Mouse (Mus musculus) cerebellum, adult (tissue): ENCODE results near the gene Smarca2.
"Not testable (repeated sequence)": the region's sequence is repeated elsewhere in the genome, so short reads cannot be mapped to it uniquely, and the experiment has no call there.

Experiments used
- ATAC-seq: cut with Nextera tagmentation; 2 replicates; pipeline ENCODE4 v1.9.2; 2017; ENCODE audit warnings: mild to moderate bottlenecking, moderate library complexity, mixed read lengths; ENCODE audit not compliant: insufficient number of reproducible peaks, low FRiP score, low TSS enrichment

Gene Smarca2

DNA sequence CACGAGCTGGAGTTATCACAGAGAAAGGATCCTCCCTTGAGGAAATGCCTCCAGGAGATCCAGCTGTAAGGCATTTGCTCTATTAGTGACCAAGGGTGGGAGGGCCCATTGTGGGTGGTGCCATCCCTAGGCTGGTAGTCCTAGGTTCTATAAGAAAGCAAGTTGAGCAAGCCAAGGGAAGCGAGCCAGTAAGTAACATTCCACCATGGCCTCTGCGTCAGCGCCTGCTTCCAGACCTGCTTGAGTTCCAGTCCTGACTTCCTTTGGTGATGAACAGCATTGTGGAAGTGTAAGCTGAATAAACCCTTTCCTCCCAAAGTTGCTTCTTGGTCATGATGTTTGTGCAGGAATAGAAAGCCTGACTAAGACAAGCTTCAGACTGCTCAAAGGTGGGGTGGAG is 140.2 kb downstream of the Smarca2 start:
- ATAC-seq = not testable (repeated sequence)

DNA sequence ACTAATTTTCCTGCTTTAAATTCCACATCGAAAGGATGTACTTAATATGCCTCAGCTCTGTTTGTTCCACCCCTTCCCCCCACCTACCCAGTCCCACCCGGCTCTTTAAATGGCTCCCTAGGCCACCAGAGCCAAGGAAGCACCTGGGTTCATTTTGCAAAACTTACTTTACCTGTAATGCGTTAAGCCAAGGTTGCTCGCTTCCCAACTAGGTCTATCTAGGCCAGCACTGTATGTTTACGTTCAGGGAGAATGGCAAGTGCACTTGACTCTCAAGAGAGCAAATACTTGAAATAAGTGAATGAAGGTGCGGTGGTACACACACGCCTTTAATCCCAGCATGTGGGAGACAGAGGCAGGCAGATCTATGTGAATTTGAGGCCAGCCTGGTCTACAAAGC is 140.7 kb downstream of the Smarca2 start:
- no peak for ATAC-seq

DNA sequence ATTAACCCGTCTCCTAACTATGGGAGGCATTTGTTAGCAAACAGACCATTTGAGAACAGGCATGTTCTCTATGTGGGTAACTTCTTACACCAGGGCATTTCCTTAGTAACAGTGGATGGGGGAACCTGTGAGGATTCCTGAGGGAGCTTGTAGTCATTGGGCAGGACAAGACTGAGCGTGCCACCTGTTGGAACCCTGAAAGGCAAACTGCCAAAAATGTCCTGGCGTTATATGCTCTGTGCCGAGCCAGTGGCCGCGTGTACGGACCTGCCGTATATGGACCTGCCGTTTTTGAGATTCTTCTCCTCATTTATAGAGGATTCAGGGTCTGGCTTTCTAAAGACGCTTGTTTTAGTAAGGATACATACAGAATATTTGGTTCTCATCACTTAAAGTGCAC is 141.4 kb downstream of the Smarca2 start:
- no peak for ATAC-seq

DNA sequence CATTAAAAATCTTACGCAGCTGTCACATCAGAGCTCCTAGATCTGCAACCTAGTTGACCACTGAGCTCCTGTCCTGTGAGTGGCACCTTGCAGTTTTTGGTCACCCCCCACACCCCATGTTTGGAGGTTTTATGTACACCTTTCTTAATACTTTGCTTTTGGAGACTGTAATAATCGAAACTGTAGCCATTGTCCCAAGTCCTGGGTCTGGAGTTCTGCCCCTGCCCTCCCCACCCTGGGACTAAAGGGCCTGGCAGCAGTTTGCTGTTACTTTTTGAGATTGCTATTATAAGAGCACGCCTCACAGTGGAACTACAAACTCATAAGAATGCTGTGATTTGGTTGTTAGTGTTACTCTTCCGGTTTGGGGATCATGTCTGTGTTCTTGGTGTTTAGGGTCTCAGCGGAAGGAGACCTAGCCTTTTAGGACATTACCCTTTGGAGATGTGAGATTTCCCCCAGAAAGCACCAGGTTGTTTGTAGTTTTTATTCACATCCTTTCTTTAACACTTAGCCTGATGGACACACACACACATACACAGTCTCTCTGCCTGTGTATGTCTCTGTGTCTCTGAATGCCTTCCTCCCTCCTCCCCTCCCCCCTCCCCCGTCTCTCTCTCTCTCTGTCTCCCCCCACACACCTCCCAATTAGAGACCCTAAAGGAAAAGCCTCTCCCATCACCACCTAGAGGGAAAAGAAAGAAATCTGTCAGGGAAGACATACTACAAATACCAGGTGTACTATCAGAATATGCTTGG is 142.0 kb downstream of the Smarca2 start:
- ATAC-seq = no peak

DNA sequence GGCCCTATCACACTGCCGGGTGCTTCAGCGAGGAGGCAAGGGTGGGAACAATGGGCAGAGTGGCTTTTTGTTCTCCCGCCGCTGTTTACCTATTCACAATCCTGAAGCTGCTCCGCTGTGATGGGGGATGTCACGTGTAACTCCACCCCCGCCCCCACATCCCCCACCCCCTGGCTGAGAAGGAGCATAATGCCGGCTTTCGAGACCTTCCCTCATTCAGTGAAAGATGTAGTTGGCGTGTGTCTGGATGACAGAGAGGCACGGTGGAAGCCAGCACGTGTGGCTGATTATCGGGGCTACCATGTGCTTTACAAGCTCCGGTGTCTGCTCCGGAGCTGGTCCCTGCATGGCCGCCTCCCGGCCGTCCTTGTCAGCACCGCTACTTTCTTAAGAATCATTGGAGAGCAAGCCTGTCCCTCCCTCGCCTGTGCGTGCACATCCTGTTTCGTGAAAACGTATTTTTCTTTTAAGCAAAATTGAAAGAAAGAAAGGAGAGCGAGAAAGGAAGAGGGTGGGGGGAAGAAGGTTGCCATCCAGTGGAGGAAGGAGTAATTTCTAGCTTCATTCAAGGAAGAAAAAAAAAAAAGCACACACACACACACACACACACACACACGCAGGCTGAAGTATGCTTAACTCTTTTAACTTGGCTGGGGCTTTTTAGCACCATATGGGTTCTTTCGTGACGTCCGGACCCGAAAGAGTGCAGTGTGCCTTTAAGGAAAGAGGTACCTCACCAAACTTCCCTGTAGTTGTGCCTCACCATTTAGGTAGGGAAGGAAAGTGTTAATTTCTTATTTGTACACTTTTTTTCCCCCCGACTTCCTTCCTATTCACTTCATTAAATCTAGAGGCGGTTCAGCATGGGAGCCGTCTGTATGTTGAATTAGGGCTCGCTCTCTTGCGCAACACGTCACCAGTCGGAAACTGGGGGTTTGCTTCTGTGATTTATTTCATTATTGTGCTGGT is 143.0 kb downstream of the Smarca2 start:
- peak; percentile 51 for ATAC-seq

DNA sequence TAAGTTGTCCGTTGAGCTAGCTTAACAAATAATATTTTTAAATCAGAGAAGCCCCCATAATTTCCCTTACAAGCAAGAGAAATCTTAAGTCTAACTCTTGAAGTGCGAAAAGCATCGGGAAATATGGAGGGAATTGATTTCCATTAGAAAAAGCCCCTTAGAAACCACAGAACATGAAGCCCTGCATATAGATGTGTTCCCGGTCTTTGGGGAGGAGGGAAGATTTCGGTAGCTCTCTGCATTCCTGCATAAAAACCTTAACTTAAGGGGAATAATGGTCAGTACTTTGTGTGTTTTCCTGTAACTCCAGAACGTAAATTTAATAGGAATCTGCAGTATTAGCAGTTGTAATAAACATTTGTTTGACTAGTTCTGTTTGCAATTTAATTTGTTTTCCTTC is 143.8 kb downstream of the Smarca2 start:
- no peak for ATAC-seq

DNA sequence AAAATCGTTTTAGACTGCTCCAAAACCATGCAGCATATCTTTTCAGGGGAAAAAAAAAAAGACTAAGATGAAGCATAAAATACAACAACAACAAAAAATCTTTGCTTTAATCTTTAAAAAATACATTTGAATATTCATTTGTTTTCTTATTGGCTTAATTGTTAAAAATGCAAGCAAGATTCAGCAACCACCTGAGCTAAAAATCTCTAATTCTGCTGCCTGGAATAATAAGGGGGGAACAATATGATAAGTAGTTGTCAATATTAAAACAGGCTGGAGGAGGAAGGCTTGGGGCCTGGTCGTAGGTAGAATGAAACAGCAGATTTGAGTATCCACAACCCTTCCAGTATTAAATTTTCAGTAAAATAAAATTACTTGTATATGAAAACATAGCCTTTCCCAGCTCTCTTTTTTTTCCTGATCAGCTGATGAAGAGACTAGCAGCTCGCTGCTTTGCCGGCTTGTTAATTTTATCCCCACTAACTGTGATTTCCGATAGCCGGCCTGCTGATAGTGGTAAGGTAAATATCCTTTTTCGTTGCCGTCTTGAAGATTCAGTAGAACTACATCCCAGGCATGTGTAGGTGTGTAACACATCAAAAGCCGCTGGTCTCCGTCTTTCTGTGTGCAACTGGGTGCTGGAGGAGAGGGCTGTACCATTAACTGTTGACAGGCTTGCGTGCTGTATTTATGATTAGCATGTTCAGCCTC is 144.7 kb downstream of the Smarca2 start:
- no peak for ATAC-seq

DNA sequence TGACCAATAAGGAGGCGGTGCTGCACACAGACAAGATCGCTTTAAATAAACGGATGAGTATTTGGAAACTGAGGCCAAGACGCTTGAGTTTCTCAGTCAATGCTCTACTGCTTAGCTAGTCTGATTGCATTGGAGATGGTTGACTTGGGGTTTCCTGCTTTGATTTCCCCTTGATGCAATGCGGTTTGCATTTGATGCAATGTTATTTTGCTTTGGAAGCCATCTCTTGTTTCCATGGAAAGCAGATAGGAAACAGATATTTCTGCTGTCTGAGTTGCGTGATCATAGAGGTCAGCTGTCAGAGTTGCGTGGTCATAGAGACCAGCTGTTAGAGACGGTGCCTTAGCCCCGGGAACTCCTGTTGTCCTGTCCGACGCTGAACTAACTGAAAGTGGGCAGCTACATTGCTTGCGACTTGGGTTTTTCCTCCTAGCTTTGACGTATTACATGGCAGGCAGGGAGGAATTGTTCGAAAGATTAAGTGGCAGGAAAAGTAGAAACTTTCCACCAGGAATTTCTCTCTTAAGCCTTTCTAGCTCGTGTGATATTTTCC is 147.8 kb downstream of the Smarca2 start:
- ATAC-seq = no peak

DNA sequence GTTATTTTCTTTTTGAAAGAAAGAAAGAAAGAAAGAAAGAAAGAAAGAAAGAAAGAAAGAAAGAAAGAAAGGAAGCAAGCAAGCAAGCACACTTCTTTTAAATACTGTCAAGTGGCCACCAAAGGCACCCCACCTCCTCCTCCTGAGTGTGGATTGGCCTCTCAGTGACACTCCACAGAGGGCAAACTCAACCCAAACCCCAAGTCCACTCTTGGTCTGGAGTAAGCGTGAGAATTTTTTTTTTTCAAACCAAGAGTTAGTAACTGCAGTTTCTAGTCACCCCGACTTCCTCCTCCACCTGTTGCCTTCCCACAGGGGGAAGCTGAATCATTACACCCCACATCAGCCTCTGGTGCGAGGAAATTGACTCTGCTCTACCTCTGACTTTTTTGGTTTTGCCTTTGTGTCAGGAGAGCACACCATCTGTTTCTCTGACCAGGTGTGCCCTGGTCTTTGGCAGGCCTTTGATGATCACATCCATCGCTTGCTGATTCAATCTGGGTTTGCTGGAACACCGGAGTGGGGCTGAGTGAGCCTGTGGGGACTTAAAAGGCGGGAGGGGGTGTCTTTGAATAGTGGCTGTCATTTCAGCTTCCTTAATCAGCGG is 148.5 kb downstream of the Smarca2 start:
- ATAC-seq = no peak

DNA sequence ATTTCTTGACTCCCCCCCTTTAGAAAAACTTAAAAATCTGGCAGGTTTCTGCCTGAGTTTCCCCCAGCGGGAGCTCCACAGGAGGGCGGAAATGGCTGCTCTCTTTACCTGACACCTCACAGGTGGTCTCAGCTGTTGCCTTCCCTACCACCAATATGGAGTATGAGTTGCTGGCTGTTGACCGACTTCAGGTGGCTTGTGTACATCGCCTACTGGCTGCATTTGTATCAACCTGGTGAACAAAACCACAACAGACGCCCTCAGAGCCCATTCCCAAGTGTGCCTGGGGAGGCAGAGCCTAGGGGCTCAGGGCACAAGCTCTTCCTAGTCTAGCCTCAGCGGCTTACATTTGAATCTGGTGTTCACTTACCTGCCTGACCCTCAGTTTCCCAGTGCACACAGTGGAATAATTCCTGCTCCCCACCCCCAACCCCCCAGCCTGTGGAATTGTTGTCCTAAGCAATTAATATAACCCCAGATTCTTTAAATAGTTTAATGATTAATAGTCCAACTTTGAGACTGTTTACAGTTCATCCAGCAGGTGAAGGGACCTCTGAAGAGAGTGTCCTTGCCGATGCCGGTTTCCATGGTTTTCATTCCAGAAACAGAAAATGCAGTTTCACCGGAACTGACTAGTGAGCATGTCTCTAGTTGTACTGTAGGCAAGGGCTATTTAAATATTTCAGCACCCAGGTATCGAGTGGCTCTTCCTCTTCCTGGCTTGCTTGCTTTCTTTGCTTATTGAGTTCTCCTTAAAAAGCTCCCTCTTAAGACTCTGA is 149.4 kb downstream of the Smarca2 start:
- no peak for ATAC-seq

DNA sequence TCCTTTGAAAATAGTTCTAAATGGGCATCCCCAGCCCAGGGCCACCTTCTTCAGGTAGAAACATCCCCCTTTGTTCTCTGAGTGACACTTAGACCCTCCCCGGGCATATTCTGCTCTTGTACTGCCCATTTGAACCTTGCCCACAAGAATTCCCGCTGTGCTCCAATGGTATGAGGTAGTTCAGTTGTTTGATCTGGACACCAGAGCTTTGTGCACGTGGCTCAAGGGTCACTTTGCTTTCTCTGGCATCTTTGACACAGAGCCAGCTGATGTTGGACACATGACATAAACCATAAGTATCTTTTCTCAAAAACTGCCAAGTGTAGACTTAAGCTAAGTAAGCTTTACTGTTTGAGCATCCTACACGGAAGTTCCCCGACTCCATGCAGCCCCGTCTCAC is 151.1 kb downstream of the Smarca2 start:
- ATAC-seq = no peak

DNA sequence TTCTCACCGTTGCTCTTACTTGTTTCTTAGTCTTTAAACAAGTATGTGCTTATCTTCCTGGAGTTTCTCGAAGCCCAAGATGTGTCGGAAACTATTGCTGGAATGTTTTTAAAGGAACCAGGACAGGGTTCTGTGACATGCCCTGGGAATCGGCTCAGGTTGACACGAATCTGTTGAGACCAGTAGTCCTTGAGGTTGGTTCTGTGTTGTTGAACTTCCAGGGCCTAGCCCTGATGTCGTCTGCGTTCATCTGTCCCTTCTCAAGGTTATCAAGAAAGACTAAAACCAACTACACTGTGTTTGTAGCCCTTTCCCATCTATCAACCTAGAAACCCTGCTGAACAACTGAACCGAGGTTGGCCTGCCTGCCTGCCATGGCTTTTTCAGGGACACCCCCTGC is 151.5 kb downstream of the Smarca2 start:
- ATAC-seq = no peak

DNA sequence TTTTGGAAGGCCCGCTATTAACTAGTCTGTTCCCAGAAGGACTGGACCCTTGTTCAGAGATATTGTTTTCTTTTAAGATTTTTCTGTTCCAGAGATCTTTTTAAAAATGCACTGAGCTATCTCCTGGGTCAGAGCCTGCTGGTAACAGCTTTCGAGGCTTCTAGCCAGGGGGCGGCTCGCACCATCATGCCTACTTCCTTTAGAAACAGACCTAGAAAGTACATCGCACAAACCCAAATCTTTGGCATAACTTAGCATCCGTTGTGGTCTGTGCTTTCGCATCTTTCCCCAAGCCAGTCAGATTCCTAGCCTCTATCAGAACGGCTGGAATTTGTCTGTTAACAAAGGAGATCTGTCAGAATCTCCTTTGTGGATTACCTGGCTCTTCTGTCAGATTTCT is 153.3 kb downstream of the Smarca2 start:
- ATAC-seq = no peak

DNA sequence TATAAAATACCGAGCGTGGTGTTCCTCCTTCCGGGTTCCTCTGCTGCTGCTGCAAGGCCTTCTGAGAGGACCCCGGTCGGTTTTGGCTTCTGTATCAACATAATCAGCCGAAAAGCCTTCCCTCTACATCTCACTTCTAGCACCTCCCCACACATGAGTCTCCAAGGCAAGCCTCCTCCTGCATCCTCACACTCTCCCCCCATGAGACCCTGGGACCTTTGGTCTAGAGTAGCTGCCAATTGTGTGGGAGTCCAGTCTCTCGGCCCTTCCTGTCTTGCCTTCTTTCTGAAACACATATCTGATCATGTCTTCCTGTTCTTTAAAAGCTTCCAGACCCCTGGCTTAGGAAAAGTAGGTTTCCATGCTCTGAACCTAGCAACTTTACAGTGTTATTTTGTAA is 153.8 kb downstream of the Smarca2 start:
- no peak for ATAC-seq

DNA sequence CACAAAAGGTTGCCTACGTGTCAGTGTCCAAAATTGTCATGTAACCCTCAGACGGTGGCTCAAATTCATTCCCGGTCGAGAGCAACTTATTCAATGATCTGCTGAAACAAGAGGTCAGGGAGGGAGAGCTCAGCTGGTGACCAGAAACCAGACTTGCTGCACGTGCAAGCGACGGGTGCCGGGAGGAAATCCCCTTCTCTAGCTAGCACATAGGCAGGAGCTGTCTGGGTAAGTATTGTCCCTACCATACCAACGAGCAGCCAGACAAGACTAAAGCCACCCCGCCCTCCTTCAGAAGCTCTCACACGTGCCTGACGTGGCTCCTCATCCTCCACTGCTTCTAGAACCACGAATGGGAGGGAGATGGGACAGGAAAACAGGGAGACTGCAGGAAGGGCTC is 154.4 kb downstream of the Smarca2 start:
- no peak for ATAC-seq

DNA sequence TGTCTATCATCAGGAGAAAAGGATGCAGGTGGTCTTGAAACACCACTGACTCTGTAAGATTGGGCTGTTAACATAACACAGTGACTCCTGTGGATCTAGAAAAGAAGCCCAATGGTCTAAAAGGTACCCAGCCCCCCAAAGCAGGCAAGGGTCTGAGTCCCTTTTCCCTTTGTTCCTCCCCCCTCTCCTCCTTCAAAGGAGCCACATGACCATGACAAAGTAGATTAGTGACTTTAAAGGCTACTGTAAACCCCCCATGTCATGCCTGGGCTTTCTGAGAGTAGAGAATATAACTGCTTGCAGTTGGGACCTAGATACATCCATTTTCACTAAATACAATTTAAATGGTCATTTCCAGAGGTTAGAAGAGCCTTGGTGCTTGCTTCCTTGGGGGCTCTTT is 156.4 kb downstream of the Smarca2 start:
- ATAC-seq = no peak

DNA sequence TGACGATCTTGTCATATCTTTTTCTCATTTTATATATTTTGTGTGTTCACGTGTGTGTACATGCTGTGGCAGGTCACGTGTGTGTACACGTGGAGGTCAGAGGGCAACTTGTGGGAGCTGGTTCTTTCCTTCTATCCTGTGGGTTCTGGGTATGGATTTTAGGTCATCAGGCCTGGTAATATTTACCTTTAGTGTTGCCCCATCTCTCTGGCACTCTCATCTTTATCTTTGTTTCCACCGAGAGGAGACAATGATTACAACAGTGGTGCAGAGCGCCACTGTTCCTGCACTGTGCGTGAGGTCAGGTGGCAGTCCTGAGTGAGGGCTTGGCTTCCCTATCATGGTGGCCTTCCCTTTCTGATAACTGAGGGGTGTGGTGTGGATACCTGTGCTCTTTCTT is 160.6 kb downstream of the Smarca2 start:
- ATAC-seq = no peak

DNA sequence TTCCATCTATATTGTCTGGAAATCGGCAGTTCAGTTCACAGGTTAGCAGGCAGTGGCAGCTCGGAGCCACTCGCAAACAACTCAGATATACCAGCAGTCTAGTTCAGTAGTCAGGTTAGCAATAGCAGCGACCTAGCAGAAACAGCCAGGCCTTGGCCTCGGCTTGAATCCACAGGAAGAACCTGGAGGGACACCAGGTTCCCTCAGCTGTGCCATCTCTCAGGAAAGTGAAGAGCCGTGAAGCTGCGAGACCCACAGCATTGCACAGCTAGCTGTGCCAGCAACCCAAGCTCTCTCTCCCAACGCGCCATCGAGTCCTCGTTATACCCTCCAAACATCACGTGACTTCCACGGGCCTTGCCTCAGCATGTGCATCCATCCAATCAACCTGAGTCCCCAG is 162.6 kb downstream of the Smarca2 start:
- no peak; the same call in 1 of the 2 replicates for ATAC-seq

DNA sequence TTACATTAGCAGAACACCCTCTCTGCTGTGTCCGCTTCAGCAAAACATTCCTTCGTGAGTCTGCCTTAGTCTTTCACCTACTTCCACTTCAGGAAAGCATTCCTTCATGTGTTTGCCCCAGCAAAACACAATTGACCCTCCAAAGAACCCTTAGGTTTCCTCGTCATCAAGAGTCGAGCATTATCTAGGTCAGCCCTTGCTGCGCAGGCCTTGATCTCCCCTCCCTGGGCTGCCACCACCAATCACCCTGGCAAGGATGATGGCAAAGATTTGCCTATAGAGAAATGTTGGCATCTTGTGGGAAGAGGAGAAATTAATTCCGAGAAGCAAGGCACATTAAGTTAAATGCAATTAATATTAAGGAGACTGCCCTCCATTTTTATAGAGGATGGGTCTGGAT is 163.1 kb downstream of the Smarca2 start:
- no peak for ATAC-seq
